Comparison of ENCODE assay signal across 17 mouse cellular contexts in genomic region chr10:50138351-50138750, GRCm38 (mm10).
"Had no signal": no experiment of that assay in that cellular context is flagged by ENCODE, and none has a peak within 500 bp of the region (broad histone marks: within the 10 kb centered on the region; RNA-seq: fewer than 3 reads in every experiment).

No protein-coding gene starts in this region.

- DNase-seq: kidney, adult 9 months; liver; liver, embryonic 13.5 days; lung, adult 2 months; lung, postnatal 14 days; retina, postnatal 1 day; right cerebral cortex, postnatal 25 days; spleen, adult 18-20 months; thymus, postnatal 25 days had no signal

- H3K4me3 ChIP-seq: limb, embryonic 10.5 days; limb, embryonic 13.5 days; liver, embryonic 13.5 days; midbrain, embryonic 12.5 days; midbrain, embryonic 15.5 days; myocyte; neural tube, embryonic 13.5 days; stomach, embryonic 15.5 days had no signal

- H3K4me1 ChIP-seq: limb, embryonic 10.5 days; limb, embryonic 13.5 days; liver, embryonic 13.5 days; midbrain, embryonic 12.5 days; midbrain, embryonic 15.5 days; neural tube, embryonic 13.5 days; stomach, embryonic 15.5 days had no signal

- H3K27me3 ChIP-seq: limb, embryonic 13.5 days; liver, embryonic 13.5 days; midbrain, embryonic 12.5 days; midbrain, embryonic 15.5 days; neural tube, embryonic 13.5 days; stomach, embryonic 15.5 days had no signal

- H3K27ac ChIP-seq: limb, embryonic 10.5 days; limb, embryonic 13.5 days; liver, embryonic 13.5 days; macrophage; midbrain, embryonic 12.5 days; midbrain, embryonic 15.5 days; neural tube, embryonic 13.5 days; stomach, embryonic 15.5 days had no signal
